Mouse (Mus musculus) B cell, adult 67 days (primary cell): ENCODE measurements around the gene Hist1h2ai. TPM values are rescaled to one million over a fixed set of nuclear protein-coding genes. Genes with fewer than 3 reads are reported as not detected.

Source experiments
- total RNA-seq, 2 experiments: library from RNA; stranded (reverse); gene quantifications; 4 replicates each; pipeline ENCODE4 v1.2.4; 2023

The Hist1h2ai gene
- total RNA-seq = 100 to 1,000 TPM; 114 to 126 TPM

GRCm38 (mm10) chr13:21715864-21716539 is at the start of gene Hist1h2ai, which contains the start of gene Hist1h2bl:
Gene Hist1h2ai (plus strand): TSS chr13:21716422.
Gene Hist1h2bl (minus strand): TSS chr13:21716143.

GRCm38 (mm10) chr13:21677305-21677704 is 38.9 kb upstream of the Hist1h2ai start, which contains the start of gene Olfr1360:
Gene Olfr1360 (minus strand): TSS chr13:21677405.

GRCm38 (mm10) chr13:21697811-21698210 is 18.4 kb upstream of the Hist1h2ai start, which contains the start of gene Olfr1359:
Gene Olfr1359 (plus strand): TSS chr13:21698111.

GRCm38 (mm10) chr13:21717397-21718357 is 1.5 kb downstream of the Hist1h2ai start, which contains the start of gene Hist1h3h:
Gene Hist1h3h (plus strand): TSS chr13:21717659.

GRCm38 (mm10) chr13:21721757-21722372 is 5.6 kb downstream of the Hist1h2ai start, which contains the start of gene Hist1h2bm:
Gene Hist1h2bm (plus strand): TSS chr13:21722044.

GRCm38 (mm10) chr13:21734906-21735767 is 18.9 kb downstream of the Hist1h2ai start, which contains the start of gene Hist1h4j:
Gene Hist1h4j (plus strand): TSS chr13:21735064.

GRCm38 (mm10) chr13:21750159-21751017 is 34.2 kb downstream of the Hist1h2ai start, which contains the start of gene Hist1h4k:
Gene Hist1h4k (minus strand): TSS chr13:21750505.

GRCm38 (mm10) chr13:21753524-21754285 is 37.5 kb downstream of the Hist1h2ai start, which contains the start of the genes Hist1h2ak and Hist1h2bn:
Gene Hist1h2ak (minus strand): TSS chr13:21753827.
Gene Hist1h2bn (plus strand): TSS chr13:21754123.

Other genes with a start within 250 kb of the Hist1h2ai start
- gene Nkapl, start 247.9 kb upstream of the Hist1h2ai start, total RNA-seq = not detected
- gene Zkscan4, start 237.5 kb upstream of the Hist1h2ai start, total RNA-seq = not detected
- gene Gm10065, start 237.0 kb upstream of the Hist1h2ai start, total RNA-seq = not detected
- 1 to 10 TPM; 4.8 to 5.0 TPM for gene AK157302, start 221.2 kb upstream of the Hist1h2ai start, total RNA-seq
- 10 to 100 TPM; 11.7 to 12.4 TPM for gene Gm11273, start 215.0 kb upstream of the Hist1h2ai start, total RNA-seq
- 10 to 100 TPM; 12.2 to 23.2 TPM for gene Zkscan8, start 185.3 kb upstream of the Hist1h2ai start, total RNA-seq
- gene Olfr1366, start 173.6 kb upstream of the Hist1h2ai start, total RNA-seq = not detected
- gene Olfr1535, start 156.5 kb upstream of the Hist1h2ai start, total RNA-seq = not detected
- not detected for gene Olfr1364, start 134.7 kb upstream of the Hist1h2ai start, total RNA-seq
- not detected for gene Olfr1362, start 102.4 kb upstream of the Hist1h2ai start, total RNA-seq
- gene Olfr11, start 73.9 kb upstream of the Hist1h2ai start, total RNA-seq = not detected
- gene Olfr1361, start 53.0 kb upstream of the Hist1h2ai start, total RNA-seq = not detected
- gene Olfr1360, start 39.0 kb upstream of the Hist1h2ai start, total RNA-seq = not detected
- not detected for gene Olfr1359, start 18.3 kb upstream of the Hist1h2ai start, total RNA-seq
- 100 to 1,000 TPM; 101 to 113 TPM for gene Hist1h2bl, start 279 bp upstream of the Hist1h2ai start, total RNA-seq
- 100 to 1,000 TPM; 156 to 168 TPM for gene Hist1h3h, start 1.2 kb downstream of the Hist1h2ai start, total RNA-seq
- 10 to 100 TPM in 1 of 2 experiments, 1 to 10 TPM in 1; 7.6 to 10.7 TPM for gene Hist1h2bm, start 5.6 kb downstream of the Hist1h2ai start, total RNA-seq
- gene Hist1h4j, start 18.6 kb downstream of the Hist1h2ai start, total RNA-seq = 10 to 100 TPM; 18.4 to 18.5 TPM
- gene Hist1h4k, start 34.1 kb downstream of the Hist1h2ai start, total RNA-seq = 100 to 1,000 TPM; 328 to 393 TPM
- 10 to 100 TPM; 44.3 to 63.1 TPM for gene Hist1h2ak, start 37.4 kb downstream of the Hist1h2ai start, total RNA-seq
- 100 to 1,000 TPM; 110 to 111 TPM for gene Hist1h2bn, start 37.7 kb downstream of the Hist1h2ai start, total RNA-seq
- 10 to 100 TPM; 75.2 to 83.5 TPM for gene Hist1h1b, start 64.2 kb downstream of the Hist1h2ai start, total RNA-seq
- 100 to 1,000 TPM; 223 to 298 TPM for gene Hist1h3i, start 66.9 kb downstream of the Hist1h2ai start, total RNA-seq
- 10 to 100 TPM; 41.7 to 54.0 TPM for gene Hist1h2an, start 70.8 kb downstream of the Hist1h2ai start, total RNA-seq
- gene Hist1h2bp, start 71.0 kb downstream of the Hist1h2ai start, total RNA-seq = 10 to 100 TPM; 52.4 to 61.6 TPM
- gene Hist1h2bq, start 93.8 kb downstream of the Hist1h2ai start, total RNA-seq = 100 to 1,000 TPM; 251 to 269 TPM
- gene Hist1h2ao, start 94.0 kb downstream of the Hist1h2ai start, total RNA-seq = 100 to 1,000 TPM; 319 to 332 TPM
- gene Hist1h4m, start 95.3 kb downstream of the Hist1h2ai start, total RNA-seq = 100 to 1,000 TPM; 475 to 486 TPM
- 100 to 1,000 TPM in 1 of 2 experiments, 10 to 100 TPM in 1; 62.8 to 128 TPM for gene Hist1h4n, start 115.8 kb downstream of the Hist1h2ai start, total RNA-seq
- gene Hist1h2ap, start 117.1 kb downstream of the Hist1h2ai start, total RNA-seq = 10 to 100 TPM; 73.3 to 83.2 TPM
- gene Hist1h2br, start 117.3 kb downstream of the Hist1h2ai start, total RNA-seq = 100 to 1,000 TPM; 244 to 262 TPM
- gene Zfp184, start 228.7 kb downstream of the Hist1h2ai start, total RNA-seq = 1 to 10 TPM; 1.5 to 2.3 TPM